Mouse (Mus musculus): ENCODE measurements around the gene Megf6. TPM values are rescaled to one million over a fixed set of nuclear protein-coding genes. Genes with fewer than 3 reads are reported as not detected.

The Megf6 gene
- polyA plus RNA-seq, 1 experiment = 27.3 TPM

DNA sequence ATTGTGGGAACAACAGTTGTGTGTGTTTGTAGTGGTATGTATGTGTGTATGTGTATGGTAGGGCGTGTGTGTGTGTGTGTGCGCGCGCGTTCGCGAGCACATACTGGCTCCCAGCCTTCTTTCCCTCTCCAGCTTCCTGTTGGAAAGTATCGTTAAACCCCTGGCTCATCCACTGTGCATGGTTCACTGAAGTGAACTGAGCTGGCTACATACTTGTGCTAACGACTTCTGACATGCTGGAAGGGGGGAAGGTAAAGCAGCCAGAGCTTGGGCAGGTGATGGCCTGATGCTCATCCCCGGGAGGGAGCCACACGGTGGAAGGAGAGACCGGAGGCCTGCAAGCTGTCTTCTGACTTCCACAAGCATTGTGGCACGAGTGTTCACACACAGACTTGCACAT is 40.9 kb downstream of the Megf6 start:
- DNase-seq (ENCODE audit: low read depth) = no peak

DNA sequence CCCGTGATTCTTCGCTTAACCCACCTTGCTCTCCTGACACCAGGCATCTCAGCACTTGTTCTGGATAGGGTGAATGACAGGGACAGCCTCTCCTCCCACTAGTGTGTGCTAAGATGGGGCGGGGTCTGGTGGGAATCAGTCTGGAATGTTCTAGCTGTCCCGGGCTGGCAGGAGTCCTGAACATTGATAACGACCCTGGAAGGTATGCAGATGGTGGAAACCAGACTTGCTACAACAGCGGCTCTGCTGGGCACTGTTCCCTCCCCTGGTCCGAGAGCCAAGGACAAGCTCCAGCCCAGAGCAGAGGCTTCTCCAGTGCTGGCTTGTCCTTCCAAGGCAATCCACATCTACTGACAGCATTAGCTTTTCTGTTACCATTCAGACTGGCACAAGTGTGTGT is 43.1 kb downstream of the Megf6 start:
- no peak for DNase-seq (ENCODE audit: low read depth)

DNA sequence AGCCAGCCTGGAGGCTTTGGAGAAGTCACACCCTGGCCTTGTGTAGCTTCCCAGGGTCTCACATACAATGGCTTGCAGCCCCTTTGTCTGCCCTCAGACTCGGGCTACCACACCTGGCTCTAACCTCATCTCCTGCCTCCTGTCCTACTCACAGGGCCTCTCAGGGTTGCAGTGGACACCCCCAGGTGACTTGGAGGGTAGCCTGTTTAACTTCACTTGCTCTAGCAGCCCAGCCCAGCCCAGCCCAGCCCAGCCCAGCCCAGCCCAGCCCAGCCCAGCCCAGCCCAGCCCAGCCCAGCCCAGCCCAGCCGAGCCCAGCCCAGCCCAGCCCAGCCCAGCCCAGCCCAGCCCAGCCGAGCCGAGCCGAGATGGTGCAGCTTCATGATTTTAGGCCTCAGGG is 43.5 kb downstream of the Megf6 start:
- no peak for DNase-seq (ENCODE audit: low read depth)

DNA sequence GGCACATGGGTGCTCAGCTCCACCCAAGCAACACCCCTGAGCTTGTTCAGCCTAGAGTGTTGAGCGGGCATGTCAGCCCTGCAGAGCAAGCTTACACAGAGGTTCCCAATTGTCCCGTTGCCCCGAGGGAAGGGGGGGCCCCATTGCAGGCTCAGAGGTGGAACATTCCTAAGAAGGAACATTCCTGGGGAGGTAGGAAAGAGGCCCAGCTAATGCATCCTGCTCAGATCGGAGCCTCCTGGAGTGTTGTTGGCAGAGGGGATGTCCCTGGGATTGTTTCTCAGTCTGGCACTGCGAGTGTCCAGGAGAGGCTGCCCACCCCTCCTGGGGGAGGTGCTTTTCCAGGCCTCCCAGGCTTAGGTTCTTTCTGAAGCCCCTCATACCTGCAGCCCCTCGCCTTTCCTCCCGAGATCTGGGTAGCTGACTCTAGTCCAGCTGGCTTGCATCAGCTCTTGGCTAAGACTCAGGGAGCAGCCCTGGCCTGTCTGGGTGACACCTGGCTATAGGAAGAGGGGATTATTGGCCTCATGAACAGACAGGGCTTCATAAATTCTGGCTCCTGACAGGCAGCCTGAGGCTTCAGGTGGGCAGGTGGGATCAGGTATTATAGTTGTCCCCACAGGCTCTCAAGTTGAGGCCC is 47.3 kb downstream of the Megf6 start:
- DNase-seq (ENCODE audit: low read depth) = no peak

DNA sequence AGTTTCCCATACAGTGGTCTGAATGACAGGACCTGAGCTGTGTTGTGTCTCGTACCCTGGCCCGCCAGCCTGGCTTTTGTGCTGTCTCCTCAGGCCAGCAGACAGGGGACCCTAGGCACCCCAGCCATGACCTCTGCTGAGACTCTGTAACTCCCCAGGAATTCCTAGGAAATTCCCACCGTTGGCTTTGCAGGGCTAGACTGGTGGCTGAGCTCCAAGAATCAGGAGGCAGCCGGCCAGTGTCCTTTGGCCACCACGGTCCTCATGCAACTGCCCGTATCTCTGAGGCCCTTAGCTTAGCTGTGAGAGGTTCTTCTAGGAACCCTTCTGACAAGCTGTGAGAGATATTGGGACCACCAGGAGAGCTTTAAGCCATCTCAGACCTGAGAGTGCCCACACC is 52.2 kb downstream of the Megf6 start:
- DNase-seq (ENCODE audit: low read depth) = no peak

DNA sequence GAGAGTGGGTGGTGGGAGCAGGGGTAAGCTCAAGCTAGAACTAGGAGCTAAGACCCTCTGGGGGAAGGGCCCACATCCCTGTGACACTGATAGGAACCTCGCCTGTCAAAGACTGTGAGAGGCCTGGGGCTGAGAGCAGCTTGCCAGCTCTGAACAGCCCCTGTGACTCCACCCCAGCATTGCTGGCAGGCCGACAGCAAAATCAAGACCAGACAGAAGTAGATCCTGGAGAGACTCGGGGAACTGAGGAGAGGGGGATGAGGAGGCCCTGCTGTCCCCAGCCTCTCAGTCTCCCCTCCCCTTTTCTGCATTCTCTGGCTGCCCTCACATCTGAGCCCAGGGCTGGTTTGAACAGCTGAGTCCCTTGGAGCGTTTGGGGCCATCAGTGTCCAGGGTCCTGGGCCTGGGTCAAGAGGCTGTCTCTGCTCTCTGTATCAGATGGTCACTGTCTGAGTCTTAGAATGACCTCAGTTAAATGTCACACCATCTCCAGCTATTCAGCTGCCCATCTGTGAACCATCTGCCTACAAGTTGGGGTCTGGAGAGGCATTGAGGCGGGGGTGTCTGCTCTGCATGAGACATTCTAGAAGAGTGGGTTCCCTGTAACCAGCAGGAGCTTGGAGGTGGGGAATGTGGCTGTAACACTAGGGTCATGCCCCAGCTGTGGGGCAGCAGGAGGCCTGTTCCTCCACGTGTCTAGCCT is 53.9 kb downstream of the Megf6 start:
- DNase-seq (ENCODE audit: low read depth) = no peak

DNA sequence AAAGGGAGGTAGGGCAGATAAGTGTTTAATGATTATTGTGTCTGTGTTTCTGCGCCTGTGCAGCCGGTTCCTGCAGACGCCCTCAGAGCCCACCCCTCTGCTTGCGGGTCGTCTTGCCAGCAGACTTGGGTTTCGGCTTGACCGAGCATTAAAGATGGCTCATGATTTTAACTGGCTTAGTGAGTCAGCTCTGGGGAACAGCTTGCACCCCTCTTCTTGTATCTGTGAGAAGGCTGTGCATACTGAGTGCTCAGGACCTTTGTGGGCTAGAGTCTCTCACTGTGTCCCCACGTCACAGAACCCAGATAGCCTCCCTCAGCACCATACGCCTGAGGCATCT is 54.4 kb downstream of the Megf6 start:
- DNase-seq (ENCODE audit: low read depth) = no peak

- no peak for DNase-seq (ENCODE audit: low read depth)
These were observed 56.1 kb downstream of the Megf6 start for GRCm38 (mm10) chr4:154226678-154227077.

DNA sequence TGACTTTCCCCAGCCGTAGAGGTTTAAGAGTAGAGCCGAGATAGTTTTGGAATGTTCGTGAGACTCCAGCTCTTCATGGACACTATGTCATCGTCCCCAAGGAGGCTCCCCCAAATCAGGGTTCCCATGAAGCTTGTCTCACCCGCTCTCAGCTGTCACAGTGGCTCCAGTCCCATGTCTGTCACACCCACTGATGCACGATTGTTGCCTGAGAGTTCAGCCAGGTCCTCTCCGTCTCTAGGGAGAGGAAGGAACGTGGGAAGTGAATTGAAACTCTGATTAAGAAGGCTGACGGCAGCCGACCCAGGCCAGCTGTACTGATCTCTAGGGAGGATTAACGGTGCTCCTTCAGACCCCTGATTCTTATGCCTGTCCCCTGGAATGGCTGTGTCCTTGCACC is 57.8 kb downstream of the Megf6 start:
- no peak for DNase-seq (ENCODE audit: low read depth)

GRCm38 (mm10) chr4:154229569-154229968 is 59.0 kb downstream of the Megf6 start:
- no peak for DNase-seq (ENCODE audit: low read depth)

GRCm38 (mm10) chr4:154231380-154231779 is 60.9 kb downstream of the Megf6 start:
- no peak for DNase-seq (ENCODE audit: low read depth)

- no peak for DNase-seq (ENCODE audit: low read depth)
These were observed 61.8 kb downstream of the Megf6 start for GRCm38 (mm10) chr4:154232295-154232694.

GRCm38 (mm10) chr4:154236001-154236400 is 65.5 kb downstream of the Megf6 start:
- DNase-seq (ENCODE audit: low read depth) = no peak

DNA sequence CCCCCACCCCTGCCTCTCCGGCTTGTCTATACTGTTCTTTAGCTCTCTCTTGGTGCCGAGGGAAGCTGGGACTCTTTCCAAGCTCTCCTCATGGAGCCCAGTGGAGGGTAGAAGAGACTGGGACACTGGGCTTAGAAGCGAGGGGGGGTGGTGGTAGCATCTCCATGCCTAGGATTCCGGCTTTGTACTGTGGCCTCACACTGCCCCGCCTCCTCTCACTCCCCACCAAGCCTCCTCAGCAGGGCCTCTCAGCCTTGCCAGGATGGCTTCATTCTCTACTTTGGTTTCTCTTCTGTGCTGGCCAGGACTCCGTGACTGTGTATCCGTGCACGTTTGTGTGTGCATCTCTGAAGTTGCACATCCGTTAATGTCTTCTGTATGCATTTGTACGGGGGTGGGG is 66.4 kb downstream of the Megf6 start:
- DNase-seq (ENCODE audit: low read depth) = no peak

GRCm38 (mm10) chr4:154237306-154237705 is 66.8 kb downstream of the Megf6 start:
- no peak for DNase-seq (ENCODE audit: low read depth)

DNA sequence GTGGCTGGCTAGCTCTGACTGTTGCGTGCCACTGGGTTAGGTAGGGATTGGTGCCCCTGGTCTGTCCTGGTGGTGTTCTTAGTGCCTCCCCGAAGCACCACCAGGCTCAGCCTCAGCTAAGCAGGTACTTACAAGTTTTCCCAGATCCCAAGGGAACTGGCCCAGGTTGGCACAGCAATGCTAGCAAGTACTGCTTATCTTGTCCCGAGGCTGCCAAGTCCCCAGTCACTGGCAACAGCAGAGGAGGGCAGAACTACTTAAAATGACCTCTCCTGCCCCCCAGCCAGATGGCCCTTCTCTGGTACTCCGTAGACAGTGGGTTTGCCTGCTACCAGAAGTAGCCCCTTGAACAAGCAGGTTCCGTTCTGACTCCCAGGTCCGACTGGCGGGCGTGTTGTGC is 68.7 kb downstream of the Megf6 start:
- DNase-seq (ENCODE audit: low read depth) = no peak

DNA sequence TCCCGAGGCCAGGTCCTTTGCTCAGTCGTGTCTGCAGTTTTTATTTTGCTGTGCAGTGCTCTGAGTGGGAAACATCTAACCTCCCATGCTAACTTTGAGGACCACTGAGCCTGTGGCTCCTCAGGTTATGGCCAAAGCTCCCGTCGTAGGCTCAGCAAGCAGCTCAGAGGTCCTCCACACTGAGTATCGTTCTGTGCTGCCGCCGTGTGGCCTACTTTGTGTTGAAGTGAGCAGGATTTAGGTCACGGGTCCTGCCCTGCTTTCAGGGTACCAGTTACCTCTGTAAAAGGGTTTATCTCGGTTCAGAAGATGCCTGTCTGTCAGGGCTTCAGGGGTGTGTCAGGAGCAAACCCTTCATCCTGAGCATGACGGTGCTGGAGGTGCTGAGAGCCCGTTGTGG is 70.1 kb downstream of the Megf6 start:
- DNase-seq (ENCODE audit: low read depth) = no peak

GRCm38 (mm10) chr4:154245342-154245741 is 74.8 kb downstream of the Megf6 start:
- no peak for DNase-seq (ENCODE audit: low read depth)

DNA sequence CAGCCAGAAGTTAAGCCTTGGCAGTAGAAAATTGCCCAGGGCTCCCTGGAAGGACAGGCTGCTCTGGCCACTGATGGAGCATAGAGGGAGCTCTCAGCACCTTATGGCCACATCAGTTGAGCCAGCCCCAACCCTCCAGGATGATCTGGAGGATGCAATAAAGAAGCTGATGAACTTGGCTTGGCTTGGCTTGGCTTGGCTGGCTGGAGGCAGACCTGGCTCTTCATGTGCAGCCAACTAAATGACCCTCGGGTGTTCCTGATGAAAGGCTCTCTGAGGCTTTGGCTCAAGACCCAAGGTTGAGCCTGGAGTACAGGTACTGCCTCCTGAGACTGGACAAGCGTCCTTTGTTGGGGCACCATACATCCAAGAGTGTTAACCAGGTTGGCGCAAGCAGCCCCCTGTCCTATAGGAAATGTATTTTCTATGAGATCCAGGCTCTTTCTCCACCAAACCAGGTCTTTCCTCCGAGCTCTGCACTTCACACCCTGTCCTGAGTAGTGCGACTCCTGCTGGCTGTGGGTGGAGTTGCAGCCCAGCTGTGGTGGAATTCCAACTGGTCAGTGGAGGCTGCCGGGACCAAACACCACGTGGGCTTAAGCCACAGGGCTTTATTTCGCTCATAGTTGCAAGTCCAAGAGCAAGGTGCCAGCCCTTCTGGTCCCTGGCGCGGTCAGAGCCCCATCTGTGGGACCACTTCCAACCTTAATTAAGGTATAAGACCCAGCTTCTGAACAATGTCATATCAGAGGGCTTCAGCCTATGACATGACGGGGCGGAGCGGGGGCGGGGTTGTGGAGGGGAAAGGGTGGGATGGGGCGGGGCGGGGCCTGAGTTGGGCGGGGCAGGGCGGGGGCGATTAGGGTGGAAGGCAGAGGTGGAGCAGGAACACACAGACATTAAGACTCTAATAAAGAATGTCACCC is 75.8 kb downstream of the Megf6 start:
- DNase-seq (ENCODE audit: low read depth) = peak; percentile 75

DNA sequence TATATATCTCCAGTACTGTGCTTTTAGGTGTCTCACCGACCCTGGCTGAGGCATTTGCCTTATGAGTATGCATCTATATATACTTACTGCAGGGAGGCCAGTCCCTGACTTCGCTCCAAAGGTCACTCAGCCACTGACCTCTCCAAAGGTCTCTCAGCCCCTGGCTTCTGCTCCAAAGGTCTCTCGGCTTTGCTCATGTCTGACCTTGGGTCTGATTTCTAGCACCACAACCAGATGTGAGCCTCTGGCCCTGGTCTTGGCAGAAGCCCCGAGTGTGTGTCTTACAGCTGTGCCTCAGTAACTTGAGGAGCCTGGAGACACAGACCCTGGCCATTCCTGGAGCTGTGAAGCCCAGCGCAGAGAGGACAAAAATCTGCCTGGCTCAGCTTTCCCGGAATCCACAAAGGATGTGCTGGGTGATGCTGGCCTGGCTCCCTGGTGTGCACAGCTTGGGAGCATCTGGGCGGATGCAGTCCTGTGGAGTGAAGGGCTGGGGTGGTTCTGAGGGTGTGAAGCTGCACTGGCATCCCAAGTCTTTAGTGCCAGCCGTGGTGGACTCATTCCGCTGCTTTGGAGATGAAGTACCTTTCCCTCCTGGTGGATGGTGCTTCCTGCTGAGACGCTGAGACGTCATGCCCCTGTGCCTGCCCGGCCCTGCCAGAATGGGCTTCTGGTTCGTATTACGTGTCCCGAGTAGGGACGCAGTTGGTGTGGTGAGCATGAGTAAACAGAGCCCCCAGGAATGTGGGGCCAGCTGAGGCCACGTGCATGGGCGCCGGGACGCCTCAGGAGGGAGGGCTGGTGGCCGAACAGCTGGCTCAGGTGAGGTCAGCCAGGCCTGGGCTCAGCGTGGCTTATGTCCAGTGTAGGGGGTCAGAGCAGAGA is 76.9 kb downstream of the Megf6 start:
- DNase-seq (ENCODE audit: low read depth) = no peak

- no peak for DNase-seq (ENCODE audit: low read depth)
These were observed 77.7 kb downstream of the Megf6 start for GRCm38 (mm10) chr4:154248092-154248805.
